Mouse (Mus musculus): ENCODE measurements around the gene Lrrc10.

- no peak for TF ChIP-seq CTCF (IDR thresholded peaks at IDR 0.05; ENCODE audit: extremely low read depth, insufficient read depth, low read length)
- TF ChIP-seq POLR2A (IDR thresholded peaks at IDR 0.05; ENCODE audit: extremely low read depth, insufficient read depth, low read length), result no peak
Measured at GRCm38 (mm10) chr10:117049253-117049652, 4.1 kb downstream of the Lrrc10 start.
